Mouse (Mus musculus) cerebellum, postnatal 36 days (tissue): ENCODE data around the gene Fggy.

ENCODE experiments used
- DNase-seq, 2 experiments: peaks; one replicate each; pipeline ENCODE4 v3.0.0; 2021 to 2022; ENCODE audit warnings: mixed read lengths in 2 of 2

Gene Fggy

GRCm38 (mm10) chr4:95597208-95597607 is 39.9 kb downstream of the Fggy start:
- DNase-seq = no peak

DNA sequence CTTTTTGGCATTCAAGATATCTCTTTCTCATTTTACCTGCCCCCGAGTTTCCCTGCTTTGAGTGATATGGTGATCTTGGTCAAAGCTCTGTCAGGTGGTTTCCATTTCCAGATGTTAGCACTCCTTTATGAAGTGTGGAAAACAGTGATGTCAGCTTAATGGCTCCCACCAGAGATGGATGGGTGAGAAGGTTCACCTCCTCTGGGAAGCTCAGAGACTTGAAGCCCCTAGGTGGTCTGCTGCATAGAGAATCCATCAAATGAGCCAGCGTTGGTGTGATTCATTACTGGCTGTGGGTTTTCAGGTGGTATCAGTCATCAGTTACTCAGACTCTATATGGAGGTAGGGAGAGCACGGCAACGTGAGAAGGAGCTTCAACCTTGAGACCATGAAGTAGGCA is 44.5 kb downstream of the Fggy start:
- DNase-seq = no peak

DNA sequence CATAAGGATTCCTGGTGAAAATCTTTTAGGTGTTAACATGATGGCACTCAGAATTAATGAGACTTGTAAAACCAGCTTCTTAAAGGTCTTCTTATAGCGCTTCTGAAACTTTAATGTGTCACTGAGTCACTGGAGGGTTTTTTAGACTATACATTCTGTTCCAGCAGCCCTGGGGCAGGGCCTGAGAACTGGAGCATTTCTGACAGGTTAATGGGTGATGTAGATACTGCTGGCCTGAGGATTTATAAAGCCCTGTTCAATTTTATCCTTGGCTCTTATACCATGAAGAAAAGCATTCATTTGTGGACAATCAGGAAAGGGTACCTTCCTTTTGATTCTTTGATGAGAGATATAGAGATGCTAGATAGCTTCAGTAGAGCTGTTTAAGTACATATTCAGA is 45.9 kb downstream of the Fggy start:
- DNase-seq = no peak

GRCm38 (mm10) chr4:95610663-95611062 is 53.4 kb downstream of the Fggy start:
- DNase-seq = no peak

DNA sequence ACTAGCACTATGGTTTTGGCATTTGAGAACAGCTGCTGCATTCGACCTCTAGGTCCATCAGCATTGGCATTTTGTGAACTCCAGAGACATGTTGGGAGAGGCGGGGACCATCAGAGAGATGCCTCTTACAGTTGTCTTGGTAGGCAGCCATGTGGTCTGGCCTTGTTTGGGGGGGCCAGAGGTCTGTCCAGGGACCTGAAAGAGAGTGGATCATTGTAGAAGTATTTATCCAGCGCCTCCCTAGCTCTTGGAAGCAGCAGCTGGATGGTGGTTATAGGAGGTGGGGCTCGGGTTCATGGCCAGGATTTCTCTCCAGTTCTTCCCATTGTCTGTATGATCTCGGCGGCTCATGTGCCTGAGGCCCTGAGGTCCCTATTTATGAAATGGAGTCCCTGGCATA is 54.1 kb downstream of the Fggy start:
- no peak for DNase-seq

DNA sequence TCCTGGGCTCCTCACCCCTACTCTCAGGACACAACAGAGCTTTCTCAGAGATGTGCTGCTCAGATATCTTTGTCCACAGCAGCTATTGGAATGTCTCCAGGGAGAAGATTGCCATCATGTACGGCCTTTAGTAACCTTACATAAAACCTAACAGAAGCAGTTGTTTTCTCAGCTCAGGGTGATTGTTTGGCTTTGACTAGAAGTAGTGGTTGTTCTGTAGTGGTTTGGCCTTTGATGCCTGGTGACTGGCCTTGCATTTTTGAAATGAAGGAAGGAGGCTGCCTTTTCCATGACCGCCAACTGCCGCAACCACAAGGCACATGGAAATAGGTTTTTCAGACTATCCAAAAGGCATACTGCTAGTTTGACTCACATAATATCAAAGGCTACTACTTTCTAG is 63.7 kb downstream of the Fggy start:
- DNase-seq = no peak

- DNase-seq = no peak
Observed at GRCm38 (mm10) chr4:95624696-95625095, 67.4 kb downstream of the Fggy start.

DNA sequence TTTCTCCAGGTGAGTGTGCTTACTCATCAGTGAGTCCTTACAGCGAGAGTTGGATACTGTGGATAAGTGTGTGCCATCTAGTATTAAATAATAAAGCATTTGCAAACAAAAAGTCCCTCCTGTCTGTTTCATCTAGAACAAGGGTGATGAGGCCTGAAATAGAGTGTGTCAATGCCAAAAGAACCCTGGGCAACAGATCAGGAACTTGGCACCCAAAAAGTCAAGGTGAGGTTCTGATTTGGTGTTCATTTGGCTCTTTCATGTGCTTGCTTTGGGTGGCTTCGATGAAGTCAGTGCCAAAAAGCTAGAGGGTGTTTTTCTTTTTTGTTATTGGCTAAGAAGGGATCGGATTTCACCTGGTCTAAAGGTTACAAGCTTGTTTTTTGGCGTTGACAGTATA is 68.3 kb downstream of the Fggy start:
- no peak for DNase-seq

GRCm38 (mm10) chr4:95626186-95626585 is 68.9 kb downstream of the Fggy start:
- no peak for DNase-seq

- no peak for DNase-seq
Observed at GRCm38 (mm10) chr4:95634903-95635302, 77.6 kb downstream of the Fggy start.

GRCm38 (mm10) chr4:95636937-95637749 is 79.8 kb downstream of the Fggy start:
- DNase-seq = peak; percentile 83 to 85

- DNase-seq = no peak
Observed at GRCm38 (mm10) chr4:95638063-95638462, 80.8 kb downstream of the Fggy start.

- no peak for DNase-seq
Observed at GRCm38 (mm10) chr4:95640831-95641230, 83.5 kb downstream of the Fggy start.

GRCm38 (mm10) chr4:95644048-95644447 is 86.7 kb downstream of the Fggy start:
- no peak for DNase-seq

DNA sequence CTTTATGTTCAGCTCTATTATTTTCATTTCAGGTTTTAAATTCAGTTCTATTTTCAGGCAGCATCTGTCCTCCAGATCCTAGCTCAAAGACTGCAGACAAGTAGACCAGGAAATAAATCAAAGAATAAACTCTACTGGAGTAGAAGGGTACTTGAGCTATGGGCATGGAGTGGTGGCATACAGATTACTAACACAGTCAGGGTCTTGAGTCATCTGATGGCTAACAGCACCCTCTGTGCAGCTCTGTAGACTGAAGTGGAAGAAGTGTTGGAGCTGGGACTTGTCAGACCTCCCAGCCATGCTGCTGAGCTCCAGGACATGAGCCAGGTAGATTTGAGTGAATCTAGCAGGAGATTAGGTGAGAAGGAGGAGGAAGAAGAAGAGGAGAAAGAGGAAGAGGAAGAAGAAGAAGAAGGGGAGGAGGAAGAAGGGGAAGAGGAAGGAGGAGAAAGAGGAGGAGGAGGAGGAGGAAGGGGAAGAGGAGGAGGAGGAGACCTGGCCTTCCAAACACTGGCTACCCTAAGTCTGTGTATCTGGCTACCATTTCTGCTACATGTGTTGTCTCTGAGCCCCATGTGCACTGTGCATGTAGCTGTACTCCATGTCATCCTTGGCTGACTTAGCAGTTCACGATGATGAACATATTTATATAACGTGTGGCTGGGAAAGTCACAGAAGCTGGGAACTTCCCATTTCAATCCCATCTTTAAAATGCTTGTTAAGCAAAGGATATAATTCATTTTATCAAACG is 91.7 kb downstream of the Fggy start:
- no peak for DNase-seq

GRCm38 (mm10) chr4:95649552-95649905 is 92.2 kb downstream of the Fggy start:
- no peak for DNase-seq

GRCm38 (mm10) chr4:95649980-95650379 is 92.7 kb downstream of the Fggy start:
- no peak for DNase-seq

DNA sequence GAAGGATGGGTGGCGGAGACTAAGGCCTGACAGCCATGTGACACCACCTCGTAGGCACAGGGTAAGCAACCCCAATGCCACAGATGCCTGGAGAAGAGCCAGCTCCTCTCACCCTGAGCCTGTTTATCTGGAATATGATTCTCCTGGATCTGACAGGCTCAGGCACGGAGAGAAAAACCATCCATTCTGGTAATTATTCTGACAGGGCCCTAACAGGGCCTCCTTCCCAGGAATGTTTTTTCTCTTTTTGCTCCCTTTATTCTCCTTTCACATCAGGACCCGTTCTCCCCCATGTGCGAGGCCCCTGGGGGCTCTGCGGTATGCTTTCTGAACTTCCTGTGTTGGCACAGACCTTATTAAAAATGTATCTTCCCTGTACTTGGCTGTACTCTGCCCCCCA is 94.7 kb downstream of the Fggy start:
- no peak for DNase-seq

- DNase-seq = no peak
Observed at GRCm38 (mm10) chr4:95653296-95653912, 96.1 kb downstream of the Fggy start.

GRCm38 (mm10) chr4:95653913-95654301 is 96.6 kb downstream of the Fggy start:
- DNase-seq = no peak

- DNase-seq = no peak
Observed at GRCm38 (mm10) chr4:95659024-95659423, 101.7 kb downstream of the Fggy start.

DNA sequence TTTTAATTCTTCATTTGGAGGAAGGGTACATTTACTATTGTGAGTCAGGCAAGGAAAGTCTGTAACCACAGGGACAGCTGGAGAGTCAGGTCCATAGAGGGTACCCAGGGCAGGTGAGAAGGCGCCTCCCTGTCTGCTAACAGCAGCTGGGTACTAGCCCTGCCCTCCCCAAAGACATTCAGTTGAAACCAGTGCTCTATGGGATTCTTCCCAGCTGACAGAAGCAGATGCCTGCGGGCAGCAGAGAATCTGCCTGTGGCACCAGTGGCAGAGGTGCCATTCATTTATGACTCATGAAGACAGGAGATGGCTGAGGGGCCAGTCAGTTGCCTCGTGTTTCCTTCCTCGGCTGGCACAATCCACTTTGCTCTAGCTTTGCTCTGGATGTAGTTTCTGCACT is 106.3 kb downstream of the Fggy start:
- DNase-seq = no peak

DNA sequence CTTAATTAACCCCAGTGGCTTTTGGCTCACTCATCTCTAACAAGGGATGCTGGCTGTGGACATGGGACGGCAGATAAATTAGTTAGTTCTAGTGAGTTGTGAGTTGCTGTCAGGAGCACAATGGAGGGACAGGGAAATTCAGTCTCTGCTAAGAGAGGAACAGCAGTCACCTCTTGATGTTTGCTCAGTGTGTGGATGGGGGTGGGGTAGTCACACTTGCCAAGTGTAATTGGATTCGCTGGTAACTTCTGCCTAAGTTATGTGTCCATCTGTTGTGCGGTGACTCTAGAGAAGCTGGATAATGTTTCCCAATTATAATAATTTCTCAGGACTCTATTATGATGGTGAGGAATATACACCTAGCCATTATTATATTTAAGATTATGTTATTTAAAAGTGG is 107.0 kb downstream of the Fggy start:
- DNase-seq = no peak

DNA sequence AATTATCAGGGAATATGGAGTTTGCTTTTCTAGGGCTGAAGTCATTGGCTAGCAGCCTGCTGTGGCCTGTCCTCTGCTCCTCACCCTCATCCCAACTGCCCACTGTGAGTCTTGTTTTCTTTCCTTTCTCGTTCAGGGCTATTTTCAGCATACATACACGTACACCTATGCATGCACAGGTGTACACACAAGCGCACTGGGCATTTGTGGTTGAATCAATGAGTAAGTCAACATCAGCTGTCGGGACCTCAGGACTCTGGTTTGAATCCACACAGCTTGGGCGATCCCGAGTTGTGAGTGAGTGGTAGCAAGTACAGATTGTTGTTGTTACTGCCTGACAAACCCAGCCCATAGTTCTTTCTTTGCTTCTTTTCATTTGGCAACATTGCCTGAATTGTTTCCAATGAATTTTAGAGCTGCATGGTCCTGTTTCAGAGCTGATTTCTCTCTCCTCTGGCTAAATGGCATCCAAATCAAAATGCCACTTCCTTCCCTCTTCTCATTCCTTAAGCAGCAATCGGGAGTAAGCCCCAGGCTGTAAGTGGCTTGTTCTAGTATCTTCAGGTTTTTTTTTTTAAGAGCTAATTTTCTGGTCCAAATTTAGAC is 109.1 kb downstream of the Fggy start:
- no peak for DNase-seq
